Mouse (Mus musculus) heart, postnatal 36 days (tissue): ENCODE data around the gene Slc12a5. TPM values are rescaled to one million over a fixed set of nuclear protein-coding genes. Genes with fewer than 3 reads are reported as not detected.

ENCODE experiments used
- DNase-seq, 2 experiments: peaks; one replicate each; pipeline ENCODE4 v3.0.0; 2021 to 2022
- intact Hi-C: fragments of 180-260 bp; cut with DNase I; formaldehyde crosslinking; loops from one replicate; pipeline ENCODE4 v1.15.1; 2025
- total RNA-seq, 2 experiments: library from RNA; stranded (reverse); gene quantifications; 2 replicates each; pipeline ENCODE4 v1.2.3; 2021

The Slc12a5 gene
- total RNA-seq, 2 experiments from 2014 or later: 0.33 to 0.87 TPM

GRCm38 (mm10) chr2:164969348-164969781, 8.8 kb downstream of the Slc12a5 start:
- DNase-seq: no peak
- intact Hi-C loops: loop anchor here (10.0 kb wide), 1 partner anchor 515 kb away; no protein-coding TSS in a partner anchor

- intact Hi-C loops: no loop called here
- no peak for DNase-seq
Measured at GRCm38 (mm10) chr2:164970631-164971196, 10.1 kb downstream of the Slc12a5 start.

- intact Hi-C loops: no loop called here
- no peak for DNase-seq
Measured at GRCm38 (mm10) chr2:164972646-164973045, 12.0 kb downstream of the Slc12a5 start.

- intact Hi-C loops: no loop called here
- DNase-seq: no peak
Measured at GRCm38 (mm10) chr2:164975611-164976010, 15.0 kb downstream of the Slc12a5 start.

GRCm38 (mm10) chr2:164979749-164980148, 19.1 kb downstream of the Slc12a5 start:
- peak; percentile 26 to 54 for DNase-seq
- intact Hi-C loops: no loop called here

GRCm38 (mm10) chr2:164985962-164986361, 25.4 kb downstream of the Slc12a5 start:
- DNase-seq: no peak
- intact Hi-C loops: no loop called here

- no peak for DNase-seq
- intact Hi-C loops: no loop called here
Measured at GRCm38 (mm10) chr2:164986371-164987027, 25.9 kb downstream of the Slc12a5 start.

GRCm38 (mm10) chr2:164988777-164989176, 28.2 kb downstream of the Slc12a5 start:
- intact Hi-C loops: no loop called here

GRCm38 (mm10) chr2:164991111-164991510, 30.5 kb downstream of the Slc12a5 start:
- intact Hi-C loops: no loop called here
- DNase-seq: no peak

More at GRCm38 (mm10) chr2:164988777-164989176, 28.2 kb downstream of the Slc12a5 start:
- DNase-seq: no peak

- intact Hi-C loops: no loop called here
Measured at GRCm38 (mm10) chr2:164991808-164992207, 31.2 kb downstream of the Slc12a5 start.

GRCm38 (mm10) chr2:164994156-164994555, 33.6 kb downstream of the Slc12a5 start:
- intact Hi-C loops: no loop called here
- DNase-seq: no peak

More at GRCm38 (mm10) chr2:164991808-164992207, 31.2 kb downstream of the Slc12a5 start:
- no peak for DNase-seq

GRCm38 (mm10) chr2:164994659-164995428, 34.2 kb downstream of the Slc12a5 start:
- intact Hi-C loops: no loop called here
- DNase-seq: no peak

- intact Hi-C loops: no loop called here
Measured at GRCm38 (mm10) chr2:164995976-164996375, 35.4 kb downstream of the Slc12a5 start.

GRCm38 (mm10) chr2:164996848-164997720, 36.5 kb downstream of the Slc12a5 start:
- intact Hi-C loops: no loop called here
- DNase-seq: peak in 1 of 2 experiments; percentile 7

More at GRCm38 (mm10) chr2:164995976-164996375, 35.4 kb downstream of the Slc12a5 start:
- no peak for DNase-seq

GRCm38 (mm10) chr2:164997721-164998428, 37.3 kb downstream of the Slc12a5 start:
- intact Hi-C loops: no loop called here
- DNase-seq: peak; percentile 49 to 62

- no peak for DNase-seq
- intact Hi-C loops: no loop called here
Measured at GRCm38 (mm10) chr2:165001958-165002357, 41.4 kb downstream of the Slc12a5 start.

GRCm38 (mm10) chr2:165003108-165003507, 42.5 kb downstream of the Slc12a5 start:
- DNase-seq: no peak
- intact Hi-C loops: no loop called here

- intact Hi-C loops: no loop called here
Measured at GRCm38 (mm10) chr2:165004237-165004636, 43.6 kb downstream of the Slc12a5 start.

GRCm38 (mm10) chr2:165006813-165007212, 46.2 kb downstream of the Slc12a5 start:
- no peak for DNase-seq
- intact Hi-C loops: no loop called here

More at GRCm38 (mm10) chr2:165004237-165004636, 43.6 kb downstream of the Slc12a5 start:
- no peak for DNase-seq

GRCm38 (mm10) chr2:165007986-165008385, 47.4 kb downstream of the Slc12a5 start:
- DNase-seq: no peak
- intact Hi-C loops: no loop called here
